Mouse (Mus musculus): ENCODE results near the gene Fbxl15.

GRCm38 (mm10) chr19:46305432-46306267 lies 22.3 kb upstream of the Fbxl15 start:
- TF ChIP-seq EP300 (IDR thresholded peaks at IDR 0.05; ENCODE audit: insufficient read depth, low read depth, low read length) (no peak), CTCF (IDR thresholded peaks at IDR 0.05; ENCODE audit: low read depth, low read length) (no peak), POLR2A (IDR thresholded peaks at IDR 0.05; ENCODE audit: insufficient read depth, low read length) (peak; percentile 71)

Data from ES-Bruce4 (cell line).